ENCODE assay signal across 23 mouse cellular contexts in the genomic region with DNA sequence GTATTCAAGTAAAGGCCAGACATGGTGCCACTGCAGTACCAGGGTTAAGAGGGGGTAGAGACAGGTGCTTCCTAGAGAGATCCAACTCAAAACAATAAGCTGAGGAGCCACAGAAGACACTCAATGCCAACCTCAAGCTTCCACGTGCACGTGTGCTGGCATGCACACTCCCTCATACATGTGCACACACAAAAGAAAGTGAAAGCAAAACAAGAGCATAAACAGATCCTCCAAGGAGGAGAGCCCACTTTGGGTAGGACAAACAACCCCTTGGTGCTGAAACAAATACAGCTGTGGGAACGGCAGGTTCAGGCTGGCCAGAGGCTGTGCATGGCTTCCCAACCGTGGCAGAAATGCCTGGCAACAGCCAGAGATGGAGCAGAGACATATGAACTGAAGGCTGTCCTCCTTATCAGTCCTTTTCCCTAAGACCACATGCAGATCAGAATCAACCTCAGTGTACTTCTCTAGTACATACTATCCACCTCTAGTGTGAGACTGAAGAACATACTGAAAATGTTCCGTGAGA. TPM values are rescaled to one million over a fixed set of nuclear protein-coding genes. Genes with fewer than 3 reads are reported as not detected.
DNase-seq lines count a peak whose midpoint lies in the region; ATAC-seq and TF ChIP-seq lines count a peak whose summit lies in the region.
"Had no signal": no experiment of that assay in that cellular context is flagged by ENCODE, and none has a peak within 500 bp of the region (broad histone marks: within the 10 kb centered on the region; RNA-seq: fewer than 3 reads in every experiment).

No protein-coding gene starts in this region.

- peaks cover 27% of the 10 kb centered on the region for H3K4me1 ChIP-seq in megakaryocyte, embryonic 14.5 days
- peaks cover 12% of the 10 kb centered on the region for H3K4me1 ChIP-seq in kidney, adult 2 months (ENCODE audit: control insufficient read depth, insufficient read depth, low read length)
- H3K4me1 ChIP-seq: neural tube, embryonic 12.5 days had no signal

- no peaks in the 10 kb centered on the region for H3K27me3 ChIP-seq in megakaryocyte, embryonic 14.5 days (replicated peaks)
- H3K27me3 ChIP-seq in kidney, adult 2 months (replicated peaks; ENCODE audit: control insufficient read depth, insufficient read depth, low read length) = no peaks in the 10 kb centered on the region
- H3K27me3 ChIP-seq: forebrain, embryonic 15.5 days; limb, embryonic 12.5 days; liver, embryonic 15.5 days; neural tube, embryonic 12.5 days had no signal

- H3K36me3 ChIP-seq in megakaryocyte, embryonic 14.5 days (replicated peaks; ENCODE audit: low read length) = peaks cover 49% of the 10 kb centered on the region
- H3K36me3 ChIP-seq in kidney, adult 2 months (ENCODE audit: control insufficient read depth, insufficient read depth, low read length) = peaks cover 16% of the 10 kb centered on the region

- ATAC-seq in megakaryocyte, adult 5-6 weeks (ENCODE audit: poor library complexity, severe bottlenecking) = no peak
- ATAC-seq: forebrain, embryonic 15.5 days; inflammation-experienced regulatory T-cells, adult 6 months; lung, postnatal 0 days had no signal

- H3K9me3 ChIP-seq in megakaryocyte, embryonic 14.5 days = no peaks in the 10 kb centered on the region
- H3K9me3 ChIP-seq: forebrain, embryonic 15.5 days; heart, embryonic 10.5 days; limb, embryonic 12.5 days; liver, embryonic 15.5 days; neural tube, embryonic 12.5 days had no signal

- no peak for TF ChIP-seq CTCF in kidney, adult 2 months (conservative IDR thresholded peaks at IDR 0.05; ENCODE audit: insufficient read depth, insufficient read length, low read depth, low read length)

- no peak for TF ChIP-seq POLR2A in kidney, adult 2 months (IDR thresholded peaks at IDR 0.05; ENCODE audit: low read depth, low read length)

- 39% methylated on average over 5 of the region's 5 CpGs for WGBS in kidney, adult 2 months

- H3K27ac ChIP-seq in kidney, adult 2 months (ENCODE audit: insufficient read depth, low read depth, low read length) = no peak overlapping the region
- H3K27ac ChIP-seq: forebrain, embryonic 15.5 days; heart, embryonic 10.5 days; hindbrain, embryonic 14.5 days; limb, embryonic 12.5 days; liver, embryonic 15.5 days; macrophage; neural tube, embryonic 12.5 days; stomach, postnatal 0 days had no signal

- peak; percentile 80 for DNase-seq in kidney, adult 2 months
- peak; percentile 43 for DNase-seq in kidney, postnatal 10 days
- no peak for DNase-seq in thymus, postnatal 4 days
- DNase-seq in neural tube, embryonic 10.5 days (ENCODE audit: extremely low spot score, low spot score) = no peak
- no peak for DNase-seq in cerebellum, adult 9-10 months
- DNase-seq: adrenal gland, postnatal 36 days; B cell, adult 2 months; cerebellum, adult 9-11 months; heart, postnatal 4 days; right cerebral cortex, postnatal 14 days; thymus, adult 2 months had no signal

- H3K4me3 ChIP-seq in megakaryocyte, embryonic 14.5 days (replicated peaks) = peak overlapping the region; percentile 69
- no peak overlapping the region for H3K4me3 ChIP-seq in kidney, adult 2 months (ENCODE audit: insufficient read depth, low read depth, low read length)
- H3K4me3 ChIP-seq: forebrain, embryonic 15.5 days; heart, embryonic 10.5 days; limb, embryonic 12.5 days; liver, embryonic 15.5 days; neural tube, embryonic 12.5 days had no signal

RNA-seq across cellular contexts. Expression of a gene that starts 6.9 kb away (rescaled TPM):
- 1.00 TPM in 1 of 2 replicates, not detected in the other for polyA plus RNA-seq in megakaryocyte, embryonic 14.5 days (2012; ENCODE audit: insufficient read depth, low replicate concordance)
- total RNA-seq in megakaryocyte, adult 5-6 weeks (2015) = 24.7 and 25.6 TPM in 2 replicates
- total RNA-seq in megakaryocyte, adult 5-6 weeks (2017) = 12.0 and 18.1 TPM in 2 replicates
- polyA plus RNA-seq in kidney, adult 2 months (2012; rRNA removed) = 13.3 and 14.3 TPM in 2 replicates

RNA-seq across cellular contexts. Expression of a gene that starts 11.3 kb away (rescaled TPM):
- 14.5 and 15.8 TPM in 2 replicates for polyA plus RNA-seq in megakaryocyte, embryonic 14.5 days (2012; ENCODE audit: insufficient read depth, low replicate concordance)
- total RNA-seq in megakaryocyte, adult 5-6 weeks (2015) = 97.2 and 101 TPM in 2 replicates
- total RNA-seq in megakaryocyte, adult 5-6 weeks (2017) = 76.5 and 88.6 TPM in 2 replicates
- 126 and 145 TPM in 2 replicates for polyA plus RNA-seq in kidney, adult 2 months (2012; rRNA removed)

Comparison
In these comparisons a context has a peak if more than half of its experiments do, and no peak if none do; other contexts are left out.
1. DNase-seq: peak in kidney, adult 2 months (single experiment) and kidney, postnatal 10 days (single experiment); none in thymus, postnatal 4 days (single experiment), neural tube, embryonic 10.5 days (single experiment) and cerebellum, adult 9-10 months (single experiment).